Mouse (Mus musculus): ENCODE results near the gene Eif5a. TPM values are rescaled to one million over a fixed set of nuclear protein-coding genes. Genes with fewer than 3 reads are reported as not detected.
"Not testable (repeated sequence)": the region's sequence is repeated elsewhere in the genome, so short reads cannot be mapped to it uniquely, and the experiment has no call there.

Eif5a gene
- polyA plus RNA-seq, 1 experiment, result 387 TPM

GRCm38 (mm10) chr11:69964650-69965270, 43.0 kb upstream of the Eif5a start, which contains the start of gene Cldn7:
Gene Cldn7, plus strand, starts transcription at chr11:69964779.
- 38% methylated on average over 24 of the region's 24 CpGs for WGBS
- Histone ChIP-seq H3K27ac (ENCODE audit: control insufficient read depth, insufficient read depth, low read depth, low read length, poor library complexity) (no peak within 1 kb of the TSS; the same call in 1 of the 2 replicates), H3K4me3 (replicated peaks; ENCODE audit: control insufficient read depth, low read depth, low read length) (no peak within 1 kb of the TSS), H3K4me1 (ENCODE audit: control insufficient read depth, insufficient read depth, low read length) (peaks cover 3% of the 10 kb centered on the region; the same call in 1 of the 2 replicates)
- TF ChIP-seq CTCF (IDR thresholded peaks at IDR 0.05; ENCODE audit: control insufficient read depth, insufficient read depth, low read length) (no peak), POLR2A (IDR thresholded peaks at IDR 0.05; ENCODE audit: borderline replicate concordance, control insufficient read depth, low read depth, low read length) (no peak)

GRCm38 (mm10) chr11:69961841-69962240, 40.1 kb upstream of the Eif5a start:
- Histone ChIP-seq H3K4me3 (replicated peaks; ENCODE audit: control insufficient read depth, low read depth, low read length) (no peak overlapping the region), H3K4me1 (ENCODE audit: control insufficient read depth, insufficient read depth, low read length) (peaks cover 3% of the 10 kb centered on the region; the same call in 1 of the 2 replicates), H3K27ac (ENCODE audit: control insufficient read depth, insufficient read depth, low read depth, low read length, poor library complexity) (no peak overlapping the region)
- WGBS, result 3% methylated on average over 5 of the region's 5 CpGs
- no peak for TF ChIP-seq CTCF (IDR thresholded peaks at IDR 0.05; ENCODE audit: control insufficient read depth, insufficient read depth, low read length)
- no peak for TF ChIP-seq POLR2A (IDR thresholded peaks at IDR 0.05; ENCODE audit: borderline replicate concordance, control insufficient read depth, low read depth, low read length)

- 55% methylated on average over 5 of the region's 5 CpGs for WGBS
- Histone ChIP-seq H3K4me3 (replicated peaks; ENCODE audit: control insufficient read depth, low read depth, low read length) (no peak overlapping the region), H3K27ac (ENCODE audit: control insufficient read depth, insufficient read depth, low read depth, low read length, poor library complexity) (no peak overlapping the region), H3K4me1 (ENCODE audit: control insufficient read depth, insufficient read depth, low read length) (peaks cover 2% of the 10 kb centered on the region; the same call in 1 of the 2 replicates)
- TF ChIP-seq CTCF (IDR thresholded peaks at IDR 0.05; ENCODE audit: control insufficient read depth, insufficient read depth, low read length) (peak; percentile 38; the same call in 1 of the 2 replicates), POLR2A (IDR thresholded peaks at IDR 0.05; ENCODE audit: borderline replicate concordance, control insufficient read depth, low read depth, low read length) (no peak)
These were observed 38.9 kb upstream of the Eif5a start for GRCm38 (mm10) chr11:69960616-69961015.

GRCm38 (mm10) chr11:69956218-69956617, 34.5 kb upstream of the Eif5a start:
- H3K4me3 ChIP-seq (replicated peaks; ENCODE audit: control insufficient read depth, low read depth, low read length), result no peak overlapping the region
- no peak overlapping the region for H3K27ac ChIP-seq (ENCODE audit: control insufficient read depth, insufficient read depth, low read depth, low read length, poor library complexity)
- WGBS, result 68% methylated on average over 1 of the region's 1 CpGs
- H3K4me1 ChIP-seq (ENCODE audit: control insufficient read depth, insufficient read depth, low read length), result no peaks in the 10 kb centered on the region
- TF ChIP-seq POLR2A (IDR thresholded peaks at IDR 0.05; ENCODE audit: borderline replicate concordance, control insufficient read depth, low read depth, low read length), result no peak
- TF ChIP-seq CTCF (IDR thresholded peaks at IDR 0.05; ENCODE audit: control insufficient read depth, insufficient read depth, low read length), result no peak

- not testable (repeated sequence) for H3K4me1 ChIP-seq (ENCODE audit: control insufficient read depth, insufficient read depth, low read length); H3K27ac ChIP-seq (ENCODE audit: control insufficient read depth, insufficient read depth, low read depth, low read length, poor library complexity); H3K4me3 ChIP-seq (replicated peaks; ENCODE audit: control insufficient read depth, low read depth, low read length)
- WGBS, result 75% methylated on average over 4 of the region's 4 CpGs
These were observed 33.9 kb upstream of the Eif5a start for GRCm38 (mm10) chr11:69955618-69956017.

- no peak overlapping the region for H3K27ac ChIP-seq (ENCODE audit: control insufficient read depth, insufficient read depth, low read depth, low read length, poor library complexity)
- H3K4me3 ChIP-seq (replicated peaks; ENCODE audit: control insufficient read depth, low read depth, low read length), result no peak overlapping the region
- peaks cover 1% of the 10 kb centered on the region; the same call in 1 of the 2 replicates for H3K4me1 ChIP-seq (ENCODE audit: control insufficient read depth, insufficient read depth, low read length)
- WGBS, result 55% methylated on average over 11 of the region's 11 CpGs
- TF ChIP-seq CTCF (IDR thresholded peaks at IDR 0.05; ENCODE audit: control insufficient read depth, insufficient read depth, low read length), result no peak
- TF ChIP-seq POLR2A (IDR thresholded peaks at IDR 0.05; ENCODE audit: borderline replicate concordance, control insufficient read depth, low read depth, low read length), result no peak
These were observed 31.6 kb upstream of the Eif5a start for GRCm38 (mm10) chr11:69953267-69953915.

GRCm38 (mm10) chr11:69952274-69952673, 30.5 kb upstream of the Eif5a start:
- no peak overlapping the region for H3K27ac ChIP-seq (ENCODE audit: control insufficient read depth, insufficient read depth, low read depth, low read length, poor library complexity)

GRCm38 (mm10) chr11:69950807-69951459, 29.2 kb upstream of the Eif5a start:
- WGBS, result 48% methylated on average over 4 of the region's 4 CpGs
- Histone ChIP-seq H3K27ac (ENCODE audit: control insufficient read depth, insufficient read depth, low read depth, low read length, poor library complexity) (no peak overlapping the region), H3K4me3 (replicated peaks; ENCODE audit: control insufficient read depth, low read depth, low read length) (no peak overlapping the region), H3K4me1 (ENCODE audit: control insufficient read depth, insufficient read depth, low read length) (peaks cover 1% of the 10 kb centered on the region; the same call in 1 of the 2 replicates)
- TF ChIP-seq CTCF (IDR thresholded peaks at IDR 0.05; ENCODE audit: control insufficient read depth, insufficient read depth, low read length) (peak; percentile 37; the same call in 1 of the 2 replicates), POLR2A (IDR thresholded peaks at IDR 0.05; ENCODE audit: borderline replicate concordance, control insufficient read depth, low read depth, low read length) (no peak)

More at GRCm38 (mm10) chr11:69952274-69952673, 30.5 kb upstream of the Eif5a start:
- Histone ChIP-seq H3K4me3 (replicated peaks; ENCODE audit: control insufficient read depth, low read depth, low read length) (no peak overlapping the region), H3K4me1 (ENCODE audit: control insufficient read depth, insufficient read depth, low read length) (peaks cover 1% of the 10 kb centered on the region; the same call in 1 of the 2 replicates)
- 39% methylated on average over 1 of the region's 1 CpGs for WGBS
- TF ChIP-seq POLR2A (IDR thresholded peaks at IDR 0.05; ENCODE audit: borderline replicate concordance, control insufficient read depth, low read depth, low read length), result no peak
- 0 out of 2 replicates have a peak, but pooled peaks have one; percentile 20 for TF ChIP-seq CTCF (IDR thresholded peaks at IDR 0.05; ENCODE audit: control insufficient read depth, insufficient read depth, low read length)
